Mouse (Mus musculus) testis, postnatal 14 days (tissue): ENCODE measurements around the gene Cyp2c67.
"Not testable (repeated sequence)": the region's sequence is repeated elsewhere in the genome, so short reads cannot be mapped to it uniquely, and the experiment has no call there.

Source experiments
- DNase-seq: peaks from one replicate; pipeline ENCODE4 v3.0.0; 2021; ENCODE audit warnings: low spot score

The Cyp2c67 gene

GRCm38 (mm10) chr19:39648938-39649337, at the start of gene Cyp2c67:
Gene Cyp2c67 (minus strand): TSS chr19:39649051.
- no peak for DNase-seq

GRCm38 (mm10) chr19:39665650-39666049, 16.8 kb upstream of the Cyp2c67 start:
- not testable (repeated sequence) for DNase-seq

- DNase-seq: no peak
Measured at GRCm38 (mm10) chr19:39652381-39652780, 3.5 kb upstream of the Cyp2c67 start.

- DNase-seq: no peak
Measured at GRCm38 (mm10) chr19:39647519-39647918, 1.3 kb downstream of the Cyp2c67 start.

GRCm38 (mm10) chr19:39644551-39644950, 4.3 kb downstream of the Cyp2c67 start:
- not testable (repeated sequence) for DNase-seq
